Mouse (Mus musculus): ENCODE results near the gene Ifitm5. TPM values are rescaled to one million over a fixed set of nuclear protein-coding genes. Genes with fewer than 3 reads are reported as not detected.

The Ifitm5 gene
- total RNA-seq, 1 experiment from 2014 or later = not detected

DNA sequence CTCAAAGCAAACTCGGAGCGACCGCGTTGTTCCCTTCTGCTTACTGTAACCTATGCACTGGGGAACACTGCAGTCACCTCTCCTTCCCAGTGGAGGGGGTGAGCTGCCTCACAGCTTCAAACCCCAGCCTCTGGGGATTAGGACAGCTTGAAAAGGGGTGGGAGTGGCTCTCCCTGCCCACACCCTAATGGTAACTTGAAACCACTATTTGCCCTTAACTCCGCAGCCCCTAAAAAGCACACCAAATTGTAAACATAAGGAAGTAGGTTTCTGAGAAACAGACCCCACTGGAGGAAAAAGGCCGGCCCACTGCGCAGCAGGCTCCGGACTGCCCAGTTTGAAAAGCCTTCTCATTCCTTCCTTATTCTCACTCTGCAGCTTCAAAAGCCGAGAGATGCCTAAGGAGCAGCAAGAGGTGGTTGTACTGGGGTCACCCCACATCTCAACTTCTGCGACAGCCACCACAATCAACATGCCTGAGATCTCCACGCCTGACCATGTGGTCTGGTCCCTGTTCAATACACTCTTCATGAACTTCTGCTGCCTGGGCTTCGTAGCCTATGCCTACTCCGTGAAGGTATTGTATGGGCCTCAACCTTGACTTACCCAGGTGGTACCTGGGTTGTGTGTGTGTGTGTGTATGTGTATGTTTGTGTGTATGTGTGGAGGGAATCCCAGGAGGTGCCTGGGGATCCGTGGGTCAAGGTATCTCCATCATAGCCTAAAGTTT is 17.9 kb upstream of the Ifitm5 start:
- ATAC-seq (replicated peaks; ENCODE audit: insufficient number of reproducible peaks, low FRiP score, low TSS enrichment, poor library complexity, severe bottlenecking) = no peak

DNA sequence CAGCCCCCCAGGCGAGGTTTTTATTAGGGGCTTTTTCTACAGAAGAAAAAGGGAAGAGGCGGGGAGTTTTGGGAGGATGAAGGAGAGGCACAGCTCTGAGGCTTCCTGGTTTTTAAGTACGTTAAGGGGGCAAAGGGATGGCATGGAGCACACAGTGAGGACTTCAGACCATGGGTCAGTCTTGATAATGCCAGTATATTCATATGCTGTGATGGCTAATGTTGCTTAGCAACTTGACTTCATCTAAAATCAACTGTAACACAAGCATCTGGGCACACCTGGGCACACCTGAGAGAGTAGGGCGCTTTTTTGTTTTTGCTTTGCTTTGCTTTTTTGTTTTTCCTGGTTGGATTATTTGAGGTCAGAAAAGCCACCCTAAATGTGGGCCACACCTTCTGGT is 16.8 kb upstream of the Ifitm5 start, which contains the start of gene Ifitm1:
Gene Ifitm1, plus strand, starts transcription at position 301 of the 400 bp plus-strand sequence.
- no peak for ATAC-seq (replicated peaks; ENCODE audit: insufficient number of reproducible peaks, low FRiP score, low TSS enrichment, poor library complexity, severe bottlenecking)

DNA sequence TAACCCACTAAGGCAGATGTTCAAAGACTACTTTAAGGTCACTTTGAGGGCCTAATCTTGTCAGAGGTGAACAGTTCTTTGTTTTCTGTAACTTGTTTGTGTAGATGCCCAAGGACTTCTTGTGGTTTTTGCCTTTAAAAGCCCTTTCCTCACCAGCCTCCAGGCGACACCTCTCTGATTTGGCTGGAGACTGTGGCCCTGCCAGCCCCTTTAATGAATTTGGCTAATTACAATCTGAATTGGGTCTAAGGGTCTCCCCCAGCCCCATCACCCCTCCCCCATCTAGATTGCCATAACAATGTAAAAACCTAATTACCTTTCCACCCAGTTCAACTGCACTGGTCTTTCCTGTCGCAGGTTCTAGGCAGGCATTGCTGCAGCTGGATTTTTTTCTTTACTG is 12.6 kb upstream of the Ifitm5 start:
- ATAC-seq (replicated peaks; ENCODE audit: insufficient number of reproducible peaks, low FRiP score, low TSS enrichment, poor library complexity, severe bottlenecking) = no peak

DNA sequence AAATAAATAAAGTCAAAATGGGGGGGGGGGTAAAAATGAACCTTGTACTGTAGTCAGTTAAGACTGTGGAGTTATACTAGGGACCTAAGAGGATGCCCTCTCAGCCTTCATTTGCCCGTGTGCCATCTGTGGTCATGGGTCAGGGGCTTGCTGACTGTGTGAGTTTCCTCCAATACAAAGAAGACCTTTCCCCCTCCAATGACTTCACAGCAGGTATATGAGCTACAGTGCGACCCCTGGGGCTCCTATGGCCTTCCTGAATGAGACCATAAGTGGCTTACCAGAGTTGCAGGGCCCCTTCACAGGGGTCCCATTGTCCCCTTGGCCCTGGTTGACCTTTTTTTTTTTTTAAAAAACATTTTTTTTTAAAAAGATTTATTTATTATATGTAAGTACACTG is 11.3 kb upstream of the Ifitm5 start:
- ATAC-seq (replicated peaks; ENCODE audit: insufficient number of reproducible peaks, low FRiP score, low TSS enrichment, poor library complexity, severe bottlenecking) = no peak

DNA sequence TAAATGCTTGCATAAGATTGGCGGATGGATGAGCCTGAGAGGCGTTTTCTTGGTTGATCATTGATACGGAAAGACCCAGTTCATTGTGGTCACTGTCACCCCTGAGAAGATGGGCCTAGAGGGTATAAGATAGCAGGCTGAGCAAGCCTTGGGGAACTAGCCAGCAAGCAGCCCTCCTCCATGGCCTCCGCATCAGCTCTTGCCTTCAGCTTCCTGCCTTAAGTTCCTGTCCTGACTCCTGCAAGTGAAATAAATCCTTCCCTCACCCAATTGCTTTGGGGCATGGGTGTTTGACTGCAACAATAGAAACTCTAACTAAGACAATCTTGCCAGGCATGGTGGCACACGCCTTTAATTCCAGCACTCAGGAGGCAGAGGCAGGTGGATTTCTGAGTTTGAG is 9.9 kb upstream of the Ifitm5 start:
- ATAC-seq (replicated peaks; ENCODE audit: insufficient number of reproducible peaks, low FRiP score, low TSS enrichment, poor library complexity, severe bottlenecking) = no peak

GRCm38 (mm10) chr7:140959181-140959901 is 9.2 kb upstream of the Ifitm5 start:
- ATAC-seq (replicated peaks; ENCODE audit: insufficient number of reproducible peaks, low FRiP score, low TSS enrichment, poor library complexity, severe bottlenecking) = no peak

GRCm38 (mm10) chr7:140956556-140956869 is 6.4 kb upstream of the Ifitm5 start:
- ATAC-seq (replicated peaks; ENCODE audit: insufficient number of reproducible peaks, low FRiP score, low TSS enrichment, poor library complexity, severe bottlenecking) = no peak

DNA sequence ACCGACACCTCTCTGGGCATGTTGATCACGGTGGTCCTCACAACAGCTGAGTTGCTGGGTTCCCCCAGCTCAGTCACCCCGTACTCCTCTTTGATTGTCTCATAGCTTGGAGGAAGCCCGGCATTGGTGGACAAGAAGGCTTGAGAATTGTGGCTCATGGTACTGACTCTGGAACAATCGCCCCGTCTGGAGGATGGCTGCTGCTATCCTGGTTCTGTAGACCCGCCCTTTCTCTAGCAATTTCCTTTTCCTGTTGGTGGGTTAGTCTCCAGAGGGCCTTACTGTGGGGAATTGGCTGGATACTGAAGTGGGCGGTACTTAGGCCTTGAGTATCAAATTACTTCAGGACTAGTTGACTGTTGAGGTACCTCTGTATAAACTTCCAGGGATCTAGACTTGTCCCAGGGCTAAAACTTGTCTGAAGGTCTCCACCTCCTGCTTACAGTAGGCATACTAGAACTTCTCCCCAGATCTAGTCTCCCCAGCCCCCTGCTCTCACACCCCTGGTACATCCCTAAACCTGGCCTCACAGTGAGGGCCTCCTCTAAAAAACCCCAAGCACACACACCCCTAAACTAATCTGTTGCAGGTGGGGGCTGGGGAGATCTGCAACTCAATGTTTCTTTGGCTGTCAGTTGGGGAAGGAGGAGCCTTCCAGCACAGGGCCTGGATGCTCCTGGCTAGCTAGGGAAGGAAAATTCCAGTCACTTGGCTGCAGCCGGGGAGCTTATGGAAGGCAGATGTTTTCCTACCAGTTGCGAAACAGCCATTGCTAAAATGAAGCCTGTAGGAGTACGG is 5.9 kb upstream of the Ifitm5 start, which contains the start of the genes Gm45717 and Ifitm2:
Gene Gm45717, minus strand, starts transcription at position 180 of the 798 bp plus-strand sequence.
Gene Ifitm2, minus strand, starts transcription at position 230 of the 798 bp plus-strand sequence.
- peak; percentile 30; the same call in 1 of the 2 replicates for ATAC-seq (replicated peaks; ENCODE audit: insufficient number of reproducible peaks, low FRiP score, low TSS enrichment, poor library complexity, severe bottlenecking)

- ATAC-seq (replicated peaks; ENCODE audit: insufficient number of reproducible peaks, low FRiP score, low TSS enrichment, poor library complexity, severe bottlenecking) = no peak
Measured at GRCm38 (mm10) chr7:140955342-140955741, 5.3 kb upstream of the Ifitm5 start.

- ATAC-seq (replicated peaks; ENCODE audit: insufficient number of reproducible peaks, low FRiP score, low TSS enrichment, poor library complexity, severe bottlenecking) = 0 out of 2 replicates have a peak, but pooled peaks have one; percentile 1
Measured at GRCm38 (mm10) chr7:140954733-140955071, 4.6 kb upstream of the Ifitm5 start.

DNA sequence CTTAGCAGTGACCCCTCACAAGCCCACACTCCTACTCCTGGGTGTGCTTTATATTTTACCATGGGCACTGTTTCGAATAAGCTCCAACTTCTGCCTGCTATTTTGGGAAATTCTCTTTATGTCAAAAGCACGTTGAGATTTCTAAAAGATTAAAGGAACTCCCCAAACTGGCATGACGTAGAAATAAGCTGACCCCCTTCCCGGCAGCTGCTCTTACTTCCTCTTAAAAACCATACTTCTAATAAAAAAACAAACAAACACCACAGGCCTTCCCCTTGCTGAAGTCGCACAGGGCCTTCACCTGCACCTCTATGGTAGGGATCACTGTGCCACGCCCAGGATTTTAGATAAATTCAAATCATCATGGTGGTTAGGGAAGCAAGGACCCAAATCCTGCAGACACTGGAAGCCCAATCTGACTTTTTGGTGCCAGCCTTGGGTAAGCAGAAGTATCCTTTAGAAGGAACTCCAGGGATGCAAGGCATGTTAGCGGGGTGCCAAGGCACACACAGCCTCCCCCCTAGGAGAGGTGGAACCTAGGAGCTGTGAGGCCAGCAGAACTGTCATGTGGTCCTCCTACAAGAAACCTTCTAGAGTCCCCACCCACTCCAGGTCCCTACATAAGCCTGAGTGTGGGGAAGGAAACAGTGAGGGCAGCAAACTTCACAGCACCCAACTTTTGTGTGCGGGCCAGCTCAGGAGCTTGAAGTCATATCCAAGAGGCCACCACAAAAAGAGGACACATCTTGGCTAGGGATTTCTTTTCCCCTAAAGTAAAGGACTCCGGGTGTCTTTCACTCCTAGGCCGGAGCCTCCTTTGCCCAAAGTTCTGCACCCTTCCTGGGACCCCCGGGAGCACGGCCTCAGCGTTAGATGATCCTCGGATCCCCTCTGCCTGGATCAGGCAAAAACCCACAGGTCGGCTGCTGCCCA is 4.0 kb upstream of the Ifitm5 start:
- ATAC-seq (replicated peaks; ENCODE audit: insufficient number of reproducible peaks, low FRiP score, low TSS enrichment, poor library complexity, severe bottlenecking) = peak; percentile 62

GRCm38 (mm10) chr7:140953133-140953532 is 3.0 kb upstream of the Ifitm5 start:
- ATAC-seq (replicated peaks; ENCODE audit: insufficient number of reproducible peaks, low FRiP score, low TSS enrichment, poor library complexity, severe bottlenecking) = no peak

- no peak for ATAC-seq (replicated peaks; ENCODE audit: insufficient number of reproducible peaks, low FRiP score, low TSS enrichment, poor library complexity, severe bottlenecking)
Measured at GRCm38 (mm10) chr7:140952441-140952840, 2.4 kb upstream of the Ifitm5 start.

GRCm38 (mm10) chr7:140951765-140952164 is 1.7 kb upstream of the Ifitm5 start:
- no peak for ATAC-seq (replicated peaks; ENCODE audit: insufficient number of reproducible peaks, low FRiP score, low TSS enrichment, poor library complexity, severe bottlenecking)

GRCm38 (mm10) chr7:140951051-140951450 is 960 bp upstream of the Ifitm5 start:
- no peak for ATAC-seq (replicated peaks; ENCODE audit: insufficient number of reproducible peaks, low FRiP score, low TSS enrichment, poor library complexity, severe bottlenecking)

- ATAC-seq (replicated peaks; ENCODE audit: insufficient number of reproducible peaks, low FRiP score, low TSS enrichment, poor library complexity, severe bottlenecking) = no peak
Measured at GRCm38 (mm10) chr7:140949255-140949654, 836 bp downstream of the Ifitm5 start.

GRCm38 (mm10) chr7:140948161-140948560 is 1.9 kb downstream of the Ifitm5 start:
- ATAC-seq (replicated peaks; ENCODE audit: insufficient number of reproducible peaks, low FRiP score, low TSS enrichment, poor library complexity, severe bottlenecking) = no peak

DNA sequence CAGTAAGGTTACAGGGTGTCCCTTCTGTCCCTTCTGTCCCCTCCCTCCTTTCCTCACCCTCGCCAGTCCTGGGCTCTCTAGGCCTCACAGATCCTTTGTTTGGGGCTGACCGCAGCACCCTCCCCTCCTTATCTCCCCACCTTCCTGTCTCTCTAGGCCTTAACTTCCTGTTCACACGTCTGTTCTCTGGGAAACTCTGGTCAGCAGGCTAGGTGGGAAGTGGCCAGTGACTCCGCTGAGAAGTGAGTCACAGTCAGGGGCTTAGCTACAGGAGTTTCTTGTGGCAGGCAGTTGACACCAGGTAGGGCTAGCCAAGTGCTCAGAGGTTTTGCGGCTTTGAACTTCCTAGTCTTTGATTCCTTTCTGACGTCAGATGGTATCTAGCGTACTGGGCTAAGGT is 3.1 kb downstream of the Ifitm5 start:
- peak; percentile 47 for ATAC-seq (replicated peaks; ENCODE audit: insufficient number of reproducible peaks, low FRiP score, low TSS enrichment, poor library complexity, severe bottlenecking)
